Mouse (Mus musculus) c-Kit-negative CD71-positive TER-119-positive erythroid progenitor cells, embryonic 14.5 days (primary cell): ENCODE results near the gene Akap1.

Experiments
- DNase-seq: peaks from one replicate; pipeline ENCODE4 v3.0.0-alpha.2; 2013; ENCODE audit warnings: low read depth, low spot score

Akap1 gene

GRCm38 (mm10) chr11:88782531-88782930, 81.9 kb downstream of the Akap1 start:
- no peak for DNase-seq
